Mouse (Mus musculus) E14TG2a.4 (cell line): Measurements from ENCODE around the gene Alox8.

Experiments
- CTCF ChIP-seq: conservative IDR thresholded peaks from 2 replicates; pipeline ENCODE4 v1.5.1; 2014; ENCODE audit warnings: low read length
- POU5F1 ChIP-seq: IDR thresholded peaks from 2 replicates; pipeline ENCODE4 v1.6.1; 2014; ENCODE audit warnings: low read length, borderline replicate concordance

DNA sequence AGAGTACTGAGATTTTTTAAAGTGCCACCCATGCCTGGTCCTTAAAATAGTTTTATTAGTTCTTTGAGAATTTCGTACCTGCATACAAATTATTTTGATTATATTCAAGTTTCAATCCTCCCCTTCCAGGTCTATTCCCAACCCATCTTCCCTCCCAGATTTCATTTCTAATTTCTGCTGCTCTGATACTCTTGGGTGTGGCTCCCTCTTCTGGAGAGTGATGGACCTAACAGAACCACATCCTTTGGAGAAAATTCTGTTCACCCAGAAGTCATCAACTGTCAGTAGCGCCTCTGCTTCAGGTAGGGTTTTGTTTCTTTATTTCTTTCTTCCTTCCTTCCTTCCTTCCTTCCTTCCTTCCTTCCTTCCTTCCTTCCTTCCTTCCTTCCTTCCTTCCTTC lies 47.3 kb upstream of the Alox8 start:
- TF ChIP-seq CTCF (peak; percentile 39), POU5F1 (no peak)
